16 mouse cellular contexts compared by ENCODE assay signal in genomic region chr12:54838931-54839330, GRCm38 (mm10).
"Had no signal": no experiment of that assay in that cellular context is flagged by ENCODE, and none has a peak within 500 bp of the region (broad histone marks: within the 10 kb centered on the region; RNA-seq: fewer than 3 reads in every experiment).

No protein-coding gene starts in this region.

- H3K4me2 ChIP-seq: neural tube, embryonic 13.5 days; neural tube, embryonic 15.5 days; stomach, embryonic 15.5 days had no signal

- H3K9me3 ChIP-seq: neural tube, embryonic 13.5 days; neural tube, embryonic 15.5 days; stomach, embryonic 15.5 days had no signal

- H3K27me3 ChIP-seq: neural tube, embryonic 13.5 days; neural tube, embryonic 15.5 days; stomach, embryonic 15.5 days had no signal

- DNase-seq: retina, postnatal 1 day; right cerebral cortex, adult 18-20 months; right cerebral cortex, postnatal 14 days; right cerebral cortex, postnatal 25 days; right cerebral cortex, postnatal 4 days; spleen, adult 18-20 months; thymus, adult 18-20 months; thymus, adult 2 months; thymus, postnatal 14 days; thymus, postnatal 25 days; thymus, postnatal 36 days; thymus, postnatal 4 days had no signal

- H3K36me3 ChIP-seq: neural tube, embryonic 13.5 days; neural tube, embryonic 15.5 days; stomach, embryonic 15.5 days had no signal

- H3K4me3 ChIP-seq: neural tube, embryonic 13.5 days; neural tube, embryonic 15.5 days; stomach, embryonic 15.5 days had no signal

- H3K9ac ChIP-seq: neural tube, embryonic 13.5 days; neural tube, embryonic 15.5 days; stomach, embryonic 15.5 days had no signal

- H3K27ac ChIP-seq: neural tube, embryonic 13.5 days; neural tube, embryonic 15.5 days; stomach, embryonic 15.5 days; stomach, postnatal 0 days had no signal
